Mouse (Mus musculus) stomach, adult 2 months (tissue): ENCODE measurements around the gene Ephb4. TPM values are rescaled to one million over a fixed set of nuclear protein-coding genes. Genes with fewer than 3 reads are reported as not detected.

Source experiments
- polyA plus RNA-seq: library from polyadenylated mRNA; depleted of rRNA; stranded (reverse); fragments of >200 nt; gene quantifications from 2 replicates; pipeline ENCODE4 v1.2.3, GENCODE M21; 2012; rRNA removed

Gene Ephb4
- 10.5 and 12.4 TPM in 2 replicates for polyA plus RNA-seq

GRCm38 (mm10) chr5:137349384-137350204, at the start of gene Ephb4:
Gene Ephb4, plus strand, starts transcription at chr5:137350109.

GRCm38 (mm10) chr5:137307071-137307912, 42.6 kb upstream of the Ephb4 start, which contains the start of gene Srrt:
Gene Srrt, minus strand, starts transcription at chr5:137307674.

DNA sequence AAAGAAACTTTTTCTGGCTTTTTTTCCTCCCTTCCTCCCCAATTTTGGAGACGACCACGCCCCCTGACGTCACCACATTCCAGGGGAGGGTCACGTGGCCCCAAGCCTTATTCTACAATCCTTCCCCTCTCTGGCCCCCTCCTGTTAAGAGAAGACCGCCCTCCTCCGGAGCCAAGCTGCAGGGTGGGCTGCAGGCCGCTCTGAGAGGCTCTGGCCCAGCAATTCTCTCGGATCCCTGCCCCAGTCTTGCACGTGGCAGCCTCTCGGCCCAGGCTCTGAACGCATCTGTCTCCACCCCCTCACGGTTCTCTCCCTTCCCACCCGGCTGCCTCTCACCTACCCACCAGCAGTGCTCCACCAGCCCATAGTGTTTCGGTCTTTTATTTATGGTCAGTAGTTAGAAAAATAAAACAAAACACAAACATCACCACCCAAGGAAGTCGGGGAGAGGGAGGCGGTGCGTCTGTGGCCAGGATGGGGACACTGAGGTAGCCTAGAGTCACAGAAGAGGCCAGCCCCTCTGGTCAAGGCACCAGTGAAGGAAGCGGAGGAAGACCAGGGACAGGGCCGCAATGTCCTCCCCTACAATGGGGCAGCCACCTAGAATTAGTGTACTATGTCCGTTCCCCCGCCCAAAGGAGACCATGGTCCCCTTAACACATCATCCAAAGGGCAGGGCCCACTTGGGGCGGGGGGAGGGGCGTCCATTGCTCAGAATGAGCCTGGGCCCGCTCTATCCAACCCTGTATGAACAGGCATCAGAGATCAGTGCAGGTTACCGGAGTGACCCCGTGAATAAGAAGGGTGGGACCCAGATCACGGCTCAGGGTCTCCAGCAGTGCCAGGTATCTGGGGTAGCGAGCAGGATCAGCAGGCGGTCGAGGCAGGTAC, 35.5 kb upstream of the Ephb4 start, which contains the start of gene Trip6:
Gene Trip6, minus strand, starts transcription at position 212 of the 891 bp plus-strand sequence.

DNA sequence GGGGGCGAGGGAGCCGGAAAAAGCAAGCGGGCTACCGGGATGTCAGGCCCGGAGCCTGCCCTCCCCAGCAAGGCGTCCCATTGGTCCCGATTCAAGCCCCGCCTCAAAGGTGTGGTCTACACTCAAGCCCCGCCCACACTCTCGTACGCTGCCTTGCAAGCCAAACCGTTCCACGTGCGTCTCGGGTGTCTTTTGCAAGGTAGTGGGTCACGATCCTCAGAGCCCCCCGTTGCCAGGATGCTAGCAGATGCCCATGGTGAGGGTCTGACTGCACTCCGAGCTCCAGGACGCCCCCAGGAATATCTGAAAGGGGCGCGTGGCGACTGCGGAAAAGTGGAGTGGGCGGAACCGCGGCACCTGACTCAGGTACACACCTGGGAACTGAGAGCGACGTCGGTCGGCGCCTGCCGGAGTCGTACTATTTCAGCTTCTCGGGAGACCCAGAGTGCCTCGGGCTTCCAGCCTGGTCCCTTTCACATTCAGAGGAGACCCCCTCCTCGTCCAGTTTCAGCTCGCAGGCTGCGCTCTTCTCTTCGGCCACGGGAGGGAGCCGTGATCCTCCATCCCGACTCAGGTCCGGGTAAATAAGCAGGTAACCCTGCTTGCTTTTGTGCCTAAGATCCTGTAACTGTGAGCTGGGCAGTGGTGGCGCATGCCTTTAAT, 16.3 kb upstream of the Ephb4 start, which contains the start of gene Slc12a9:
Gene Slc12a9, minus strand, starts transcription at position 86 of the 663 bp plus-strand sequence.

Other genes with a start within 250 kb of the Ephb4 start
- 3.1 and 4.6 TPM in 2 replicates for gene Trim56, start 233.9 kb upstream of the Ephb4 start, polyA plus RNA-seq
- gene Muc3, start 200.8 kb upstream of the Ephb4 start, polyA plus RNA-seq, result 0.08 and 0.14 TPM in 2 replicates
- 0.66 and 1.4 TPM in 2 replicates for gene Muc3a, start 137.7 kb upstream of the Ephb4 start, polyA plus RNA-seq
- 4.7 and 6.0 TPM in 2 replicates for gene Ache, start 62.6 kb upstream of the Ephb4 start, polyA plus RNA-seq
- gene Ufsp1, start 55.5 kb upstream of the Ephb4 start, polyA plus RNA-seq, result 12.6 and 15.1 TPM in 2 replicates
- 78.2 and 78.7 TPM in 2 replicates for gene Srrt, start 42.4 kb upstream of the Ephb4 start, polyA plus RNA-seq
- 25.8 and 29.0 TPM in 2 replicates for gene Trip6, start 35.7 kb upstream of the Ephb4 start, polyA plus RNA-seq
- 11.6 and 13.8 TPM in 2 replicates for gene Slc12a9, start 16.5 kb upstream of the Ephb4 start, polyA plus RNA-seq
- gene Zan, start 127.0 kb downstream of the Ephb4 start, polyA plus RNA-seq, result 0.40 and 0.66 TPM in 2 replicates
- gene Pop7, start 152.4 kb downstream of the Ephb4 start, polyA plus RNA-seq, result 24.5 and 34.1 TPM in 2 replicates
- gene Gigyf1, start 168.4 kb downstream of the Ephb4 start, polyA plus RNA-seq, result 9.9 and 13.0 TPM in 2 replicates
- gene Epo, start 183.1 kb downstream of the Ephb4 start, polyA plus RNA-seq, result not detected in 2 replicates
- 621 and 843 TPM in 2 replicates for gene Gnb2, start 183.4 kb downstream of the Ephb4 start, polyA plus RNA-seq
- gene Actl6b, start 203.4 kb downstream of the Ephb4 start, polyA plus RNA-seq, result 0.78 and 1.4 TPM in 2 replicates
- 0.61 and 0.76 TPM in 2 replicates for gene Tfr2, start 219.7 kb downstream of the Ephb4 start, polyA plus RNA-seq